Mouse (Mus musculus): Measurements from ENCODE around the gene Frs3. TPM values are rescaled to one million over a fixed set of nuclear protein-coding genes. Genes with fewer than 3 reads are reported as not detected.

The Frs3 gene
- polyA plus RNA-seq, 1 experiment = 51.3 TPM

- H3K27me3 ChIP-seq (ENCODE audit: control insufficient read depth, insufficient read depth, low read length) = no peaks in the 10 kb centered on the region
- H3K4me3 ChIP-seq (replicated peaks; ENCODE audit: insufficient read depth, low read depth, low read length) = no peak overlapping the region
- H3K4me1 ChIP-seq (ENCODE audit: control insufficient read depth, insufficient read depth, low read length) = no peaks in the 10 kb centered on the region
- 63% methylated on average over 28 of the region's 28 CpGs for WGBS
- no peak for DNase-seq
- H3K27ac ChIP-seq (ENCODE audit: insufficient read depth, low read length) = no peak overlapping the region
- TF ChIP-seq POLR2A (IDR thresholded peaks at IDR 0.05; ENCODE audit: borderline replicate concordance, insufficient read depth, low read length) (no peak), CTCF (IDR thresholded peaks at IDR 0.05; ENCODE audit: borderline replicate concordance, insufficient read depth, low read depth, low read length) (no peak)
Observed at GRCm38 (mm10) chr17:47702548-47703345, 13.9 kb downstream of the Frs3 start.

DNA sequence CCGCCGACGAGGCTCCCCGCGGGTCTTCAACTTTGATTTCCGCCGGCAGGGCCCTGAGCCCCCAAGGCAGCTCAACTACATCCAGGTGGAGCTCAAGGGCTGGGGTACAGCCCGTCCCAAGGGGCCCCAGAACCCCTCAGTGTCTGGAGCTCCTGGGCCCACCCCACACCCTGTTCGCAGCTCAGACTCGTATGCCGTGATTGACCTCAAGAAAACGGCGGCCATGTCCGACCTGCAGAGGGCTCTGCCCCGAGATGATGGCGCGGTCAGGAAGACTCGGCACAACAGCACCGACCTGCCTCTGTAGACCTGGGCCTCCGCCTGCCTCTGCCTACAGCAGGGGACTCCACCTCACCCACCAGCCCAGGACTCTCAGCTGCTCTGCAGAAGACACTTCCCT is 14.7 kb downstream of the Frs3 start:
- Histone ChIP-seq H3K27me3 (ENCODE audit: control insufficient read depth, insufficient read depth, low read length) (no peaks in the 10 kb centered on the region), H3K27ac (ENCODE audit: insufficient read depth, low read length) (no peak overlapping the region), H3K4me1 (ENCODE audit: control insufficient read depth, insufficient read depth, low read length) (no peaks in the 10 kb centered on the region), H3K4me3 (replicated peaks; ENCODE audit: insufficient read depth, low read depth, low read length) (no peak overlapping the region)
- no peak for DNase-seq
- TF ChIP-seq CTCF (IDR thresholded peaks at IDR 0.05; ENCODE audit: borderline replicate concordance, insufficient read depth, low read depth, low read length) (no peak), POLR2A (IDR thresholded peaks at IDR 0.05; ENCODE audit: borderline replicate concordance, insufficient read depth, low read length) (no peak)
- 46% methylated on average over 20 of the region's 20 CpGs for WGBS

DNA sequence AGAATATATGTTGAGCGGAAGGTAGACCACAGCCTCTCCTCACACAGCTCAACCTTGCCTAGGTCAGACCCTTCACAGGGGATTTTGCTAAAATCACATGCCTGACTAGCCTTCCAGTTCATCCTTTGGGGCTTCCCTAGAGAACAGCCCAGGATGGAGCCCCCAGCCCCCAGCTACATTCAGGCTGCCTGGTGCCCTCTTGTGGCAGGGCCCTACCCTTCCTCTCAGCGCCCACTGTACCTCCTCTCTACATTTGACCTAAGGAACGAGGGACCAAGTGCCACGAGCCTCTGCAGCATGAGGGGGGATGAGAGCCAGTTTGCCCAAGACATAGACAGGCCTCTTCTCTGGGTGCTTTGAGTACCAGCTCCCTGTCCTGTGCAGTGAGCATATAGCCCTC is 15.9 kb downstream of the Frs3 start:
- no peak for TF ChIP-seq POLR2A (IDR thresholded peaks at IDR 0.05; ENCODE audit: borderline replicate concordance, insufficient read depth, low read length)
- no peak for TF ChIP-seq CTCF (IDR thresholded peaks at IDR 0.05; ENCODE audit: borderline replicate concordance, insufficient read depth, low read depth, low read length)
- H3K27ac ChIP-seq (ENCODE audit: insufficient read depth, low read length) = no peak overlapping the region
- no peak for DNase-seq
- WGBS = 77% methylated on average over 4 of the region's 4 CpGs
- no peaks in the 10 kb centered on the region for H3K4me1 ChIP-seq (ENCODE audit: control insufficient read depth, insufficient read depth, low read length)
- no peak overlapping the region for H3K4me3 ChIP-seq (replicated peaks; ENCODE audit: insufficient read depth, low read depth, low read length)
- no peaks in the 10 kb centered on the region for H3K27me3 ChIP-seq (ENCODE audit: control insufficient read depth, insufficient read depth, low read length)

DNA sequence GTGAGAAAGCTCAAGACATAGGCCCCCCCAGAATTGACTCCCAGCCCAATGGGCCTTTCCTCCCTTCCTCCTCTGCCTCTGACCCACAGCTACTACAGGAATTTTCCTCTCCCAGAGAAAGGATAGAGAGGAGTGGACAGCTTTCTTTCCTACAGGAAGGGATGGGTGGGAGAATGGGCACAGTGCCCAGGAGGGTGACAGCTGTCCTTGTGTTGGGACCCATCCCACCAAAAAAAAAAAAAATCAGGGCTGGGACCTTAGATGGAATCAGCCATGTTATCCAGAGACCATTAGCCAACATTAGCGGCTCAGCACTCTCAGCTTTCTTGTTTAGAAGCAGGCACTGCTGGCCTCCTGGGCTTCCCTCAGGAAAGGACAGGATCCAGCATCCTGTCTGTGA is 17.4 kb downstream of the Frs3 start:
- Histone ChIP-seq H3K27me3 (ENCODE audit: control insufficient read depth, insufficient read depth, low read length) (no peaks in the 10 kb centered on the region), H3K27ac (ENCODE audit: insufficient read depth, low read length) (no peak overlapping the region), H3K4me3 (replicated peaks; ENCODE audit: insufficient read depth, low read depth, low read length) (no peak overlapping the region), H3K4me1 (ENCODE audit: control insufficient read depth, insufficient read depth, low read length) (no peaks in the 10 kb centered on the region)
- TF ChIP-seq CTCF (IDR thresholded peaks at IDR 0.05; ENCODE audit: borderline replicate concordance, insufficient read depth, low read depth, low read length) (no peak), POLR2A (IDR thresholded peaks at IDR 0.05; ENCODE audit: borderline replicate concordance, insufficient read depth, low read length) (no peak)
- WGBS = 22% methylated on average over 1 of the region's 1 CpGs
- DNase-seq = no peak

DNA sequence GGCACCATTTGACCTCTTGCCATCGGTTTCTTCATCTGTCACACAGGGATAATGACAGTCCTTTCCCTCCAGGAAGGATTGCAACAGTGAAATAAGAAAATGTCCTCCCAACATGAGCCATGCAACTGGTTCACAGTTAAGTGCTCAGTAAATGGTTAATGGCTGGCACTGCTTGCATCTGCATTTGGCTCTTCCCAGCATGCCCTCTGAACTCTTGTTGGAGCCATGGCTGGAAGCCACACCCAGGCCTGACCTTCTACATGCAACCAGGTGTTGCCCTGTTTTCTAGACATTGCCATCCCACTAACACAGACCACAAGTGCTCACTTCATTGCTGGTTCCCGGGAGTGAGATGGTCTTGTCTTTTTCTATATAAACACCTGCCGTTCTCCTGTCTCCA is 19.1 kb downstream of the Frs3 start:
- Histone ChIP-seq H3K4me3 (replicated peaks; ENCODE audit: insufficient read depth, low read depth, low read length) (no peak overlapping the region), H3K27ac (ENCODE audit: insufficient read depth, low read length) (no peak overlapping the region), H3K27me3 (ENCODE audit: control insufficient read depth, insufficient read depth, low read length) (no peaks in the 10 kb centered on the region), H3K4me1 (ENCODE audit: control insufficient read depth, insufficient read depth, low read length) (no peaks in the 10 kb centered on the region)
- TF ChIP-seq CTCF (IDR thresholded peaks at IDR 0.05; ENCODE audit: borderline replicate concordance, insufficient read depth, low read depth, low read length) (no peak), POLR2A (IDR thresholded peaks at IDR 0.05; ENCODE audit: borderline replicate concordance, insufficient read depth, low read length) (no peak)
- WGBS = 60% methylated on average over 3 of the region's 3 CpGs
- no peak for DNase-seq

- Histone ChIP-seq H3K4me1 (ENCODE audit: control insufficient read depth, insufficient read depth, low read length) (no peaks in the 10 kb centered on the region), H3K27me3 (ENCODE audit: control insufficient read depth, insufficient read depth, low read length) (no peaks in the 10 kb centered on the region), H3K4me3 (replicated peaks; ENCODE audit: insufficient read depth, low read depth, low read length) (no peak overlapping the region), H3K27ac (ENCODE audit: insufficient read depth, low read length) (no peak overlapping the region)
- 78% methylated on average over 4 of the region's 4 CpGs for WGBS
- DNase-seq = no peak
- TF ChIP-seq CTCF (IDR thresholded peaks at IDR 0.05; ENCODE audit: borderline replicate concordance, insufficient read depth, low read depth, low read length) = no peak
- TF ChIP-seq POLR2A (IDR thresholded peaks at IDR 0.05; ENCODE audit: borderline replicate concordance, insufficient read depth, low read length) = no peak
Observed at GRCm38 (mm10) chr17:47708972-47709371, 20.1 kb downstream of the Frs3 start.

- 87% methylated on average over 3 of the region's 3 CpGs for WGBS
- no peaks in the 10 kb centered on the region for H3K4me1 ChIP-seq (ENCODE audit: control insufficient read depth, insufficient read depth, low read length)
Observed at GRCm38 (mm10) chr17:47710036-47710435, 21.2 kb downstream of the Frs3 start.

DNA sequence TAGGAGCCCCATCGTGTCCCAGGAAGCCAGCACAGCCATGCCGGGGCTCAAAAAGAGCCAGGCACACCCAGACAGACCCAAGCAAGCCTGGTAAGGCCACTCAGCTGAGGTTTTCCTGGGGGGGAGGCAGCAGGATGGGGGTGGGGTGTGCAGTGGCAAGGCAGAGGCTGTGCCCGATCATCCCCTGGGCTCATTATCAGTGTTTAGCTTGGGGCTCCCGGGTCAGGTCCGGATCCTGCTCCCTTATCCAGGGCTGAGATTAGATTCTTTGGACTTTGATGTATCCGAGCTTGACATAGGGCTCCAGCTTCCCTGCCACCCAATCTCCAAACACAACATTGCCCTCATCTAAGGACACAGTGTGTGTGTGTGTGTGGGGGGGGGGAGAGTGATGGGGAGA is 23.1 kb downstream of the Frs3 start:
- Histone ChIP-seq H3K27ac (ENCODE audit: insufficient read depth, low read length) (no peak overlapping the region), H3K4me3 (replicated peaks; ENCODE audit: insufficient read depth, low read depth, low read length) (no peak overlapping the region), H3K4me1 (ENCODE audit: control insufficient read depth, insufficient read depth, low read length) (no peaks in the 10 kb centered on the region), H3K27me3 (ENCODE audit: control insufficient read depth, insufficient read depth, low read length) (no peaks in the 10 kb centered on the region)
- no peak for TF ChIP-seq CTCF (IDR thresholded peaks at IDR 0.05; ENCODE audit: borderline replicate concordance, insufficient read depth, low read depth, low read length)
- TF ChIP-seq POLR2A (IDR thresholded peaks at IDR 0.05; ENCODE audit: borderline replicate concordance, insufficient read depth, low read length) = no peak
- DNase-seq = no peak
- WGBS = 69% methylated on average over 6 of the region's 6 CpGs

More at GRCm38 (mm10) chr17:47710036-47710435, 21.2 kb downstream of the Frs3 start:
- no peak for TF ChIP-seq POLR2A (IDR thresholded peaks at IDR 0.05; ENCODE audit: borderline replicate concordance, insufficient read depth, low read length)
- no peak for TF ChIP-seq CTCF (IDR thresholded peaks at IDR 0.05; ENCODE audit: borderline replicate concordance, insufficient read depth, low read depth, low read length)
- Histone ChIP-seq H3K27me3 (ENCODE audit: control insufficient read depth, insufficient read depth, low read length) (no peaks in the 10 kb centered on the region), H3K27ac (ENCODE audit: insufficient read depth, low read length) (no peak overlapping the region), H3K4me3 (replicated peaks; ENCODE audit: insufficient read depth, low read depth, low read length) (no peak overlapping the region)
- DNase-seq = no peak
